Mouse (Mus musculus) ES-E14 (cell line): ENCODE results near the gene Itpa.

Source experiments
- CHD2 ChIP-seq: IDR thresholded peaks from 2 replicates; pipeline ENCODE4 v1.6.1; 2014; ENCODE audit warnings: mild to moderate bottlenecking, low read depth, low read length, inconsistent platforms
- HCFC1 ChIP-seq: IDR thresholded peaks from 2 replicates; pipeline ENCODE4 v1.6.1; 2012; ENCODE audit warnings: low read length, inconsistent platforms, borderline replicate concordance; ENCODE audit not compliant: insufficient read depth
- ZNF384 ChIP-seq: IDR thresholded peaks from 2 replicates; pipeline ENCODE4 v1.6.1; 2012; ENCODE audit warnings: low read depth, low read length, inconsistent platforms

DNA sequence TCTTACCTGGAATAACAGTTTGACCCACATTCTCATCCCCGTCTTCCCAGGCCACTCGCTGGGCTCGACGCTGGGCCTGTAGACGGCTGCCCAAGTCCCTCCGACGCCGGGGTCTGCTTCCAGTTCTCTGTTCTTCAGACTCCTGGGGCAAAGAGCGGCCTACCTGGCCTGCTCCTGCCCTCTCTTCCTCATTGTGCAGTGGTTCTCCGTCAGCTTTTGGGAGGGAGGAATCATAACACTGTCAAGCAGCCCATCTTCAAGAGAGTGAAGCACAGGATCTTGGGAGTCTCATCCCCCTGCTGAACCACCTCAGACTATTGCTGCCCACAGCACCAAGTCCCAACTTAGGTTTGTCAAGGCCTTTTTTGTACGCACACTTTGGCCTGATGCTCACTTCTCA is 4.1 kb upstream of the Itpa start:
- TF ChIP-seq CHD2 (no peak), HCFC1 (no peak), ZNF384 (no peak)
